Mouse (Mus musculus) hindbrain, embryonic 10.5 days (tissue): ENCODE measurements around the gene Srsf3. TPM values are rescaled to one million over a fixed set of nuclear protein-coding genes. Genes with fewer than 3 reads are reported as not detected.

Experiments used
- DNase-seq: peaks from one replicate; pipeline ENCODE4 v3.0.0-alpha.2; 2017; ENCODE audit warnings: low spot score
- H3K27ac ChIP-seq: fragments of 300-500 bp; sonication (generic); 2 replicates; pipeline ENCODE4 v1.5.1; 2016; ENCODE audit warnings: mild to moderate bottlenecking, moderate library complexity
- H3K27me3 ChIP-seq: fragments of 300-500 bp; sonication (generic); 2 replicates; pipeline ENCODE4 v1.6.1; 2016; ENCODE audit warnings: mild to moderate bottlenecking; ENCODE audit not compliant: poor library complexity, insufficient read depth, severe bottlenecking
- H3K36me3 ChIP-seq: fragments of 300-500 bp; sonication (generic); 2 replicates; pipeline ENCODE4 v1.6.1; 2016; ENCODE audit warnings: mild to moderate bottlenecking, moderate library complexity
- H3K4me1 ChIP-seq: fragments of 300-500 bp; sonication (generic); replicated peaks from 2 replicates; pipeline ENCODE4 v1.6.1; 2016; ENCODE audit warnings: mild to moderate bottlenecking
- H3K4me3 ChIP-seq: fragments of 300-500 bp; sonication (generic); 2 replicates; pipeline ENCODE4 v1.5.1; 2016; ENCODE audit warnings: mild to moderate bottlenecking, moderate library complexity
- H3K9me3 ChIP-seq: fragments of 300-500 bp; sonication (generic); 2 replicates; pipeline ENCODE4 v1.6.1; 2016; ENCODE audit warnings: mild to moderate bottlenecking, moderate library complexity
- WGBS: fragments of 180-500 bp; shearing (Covaris S2); methylation state at CpG from one replicate; pipeline ENCODE4 v1.1.7; 2016; 5-methylcytosine and 5-hydroxymethylcytosine counted together
- polyA plus RNA-seq: library from polyadenylated mRNA; unstranded; fragments of >200 nt; fragmentation: Nextera tagmentation; extraction: Ambion mirVana; gene quantifications from 2 replicates; pipeline ENCODE4 v1.2.1, GENCODE M21; 2016

Srsf3 gene
- polyA plus RNA-seq, 1 experiment from 2014 or later = 723 TPM

DNA sequence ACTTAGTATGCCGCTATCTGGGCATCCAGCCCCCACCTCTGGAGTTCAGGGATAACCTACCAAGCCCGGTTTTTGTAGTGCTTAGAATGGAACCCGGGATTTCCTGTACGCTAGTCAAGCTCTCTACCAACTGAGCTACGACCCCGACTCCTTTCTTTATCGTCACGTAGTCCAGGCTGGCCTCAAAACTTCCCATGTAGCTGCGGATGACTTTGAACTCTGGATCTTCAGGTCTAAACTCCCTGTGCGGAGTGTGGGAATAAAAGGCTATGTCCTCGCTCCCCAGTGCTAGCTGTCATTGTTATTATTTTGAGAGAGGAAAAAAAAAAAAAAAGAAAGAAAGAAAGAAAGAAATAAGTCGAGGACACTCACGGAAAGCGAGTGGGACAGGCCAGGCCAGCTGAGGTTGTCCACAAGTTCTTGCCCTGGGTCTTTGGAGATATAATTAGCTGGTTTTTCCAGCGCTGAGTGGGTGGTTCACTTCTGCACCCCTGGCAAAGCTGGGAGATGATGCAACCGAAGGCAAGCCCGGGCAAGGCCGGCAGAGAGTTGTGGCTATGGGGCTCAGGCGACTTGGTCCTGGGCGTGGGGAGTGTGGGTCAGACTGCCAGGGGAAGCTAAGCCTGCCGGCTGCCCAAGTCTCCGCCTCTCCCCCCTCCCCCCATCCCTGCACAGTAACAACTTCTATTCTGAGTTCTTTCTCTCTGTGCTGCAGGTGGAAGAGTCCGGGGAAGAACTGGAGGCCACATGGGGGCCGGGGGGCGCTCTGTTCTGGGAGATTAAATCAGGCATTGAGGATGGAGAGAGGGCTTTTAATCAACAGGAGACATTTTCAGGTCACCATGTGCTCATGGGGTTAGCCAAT lies 46.3 kb downstream of the Srsf3 start:
- Histone ChIP-seq H3K27ac (peak overlapping the region; percentile 67), H3K4me3 (peak overlapping the region; percentile 40), H3K4me1 (peaks cover 37% of the 10 kb centered on the region), H3K36me3 (no peaks in the 10 kb centered on the region), H3K9me3 (peaks cover 5% of the 10 kb centered on the region; the same call in 1 of the 2 replicates), H3K27me3 (peaks cover 58% of the 10 kb centered on the region)
- 7% methylated on average over 25 of the region's 25 CpGs for WGBS
- DNase-seq = peak; percentile 40

DNA sequence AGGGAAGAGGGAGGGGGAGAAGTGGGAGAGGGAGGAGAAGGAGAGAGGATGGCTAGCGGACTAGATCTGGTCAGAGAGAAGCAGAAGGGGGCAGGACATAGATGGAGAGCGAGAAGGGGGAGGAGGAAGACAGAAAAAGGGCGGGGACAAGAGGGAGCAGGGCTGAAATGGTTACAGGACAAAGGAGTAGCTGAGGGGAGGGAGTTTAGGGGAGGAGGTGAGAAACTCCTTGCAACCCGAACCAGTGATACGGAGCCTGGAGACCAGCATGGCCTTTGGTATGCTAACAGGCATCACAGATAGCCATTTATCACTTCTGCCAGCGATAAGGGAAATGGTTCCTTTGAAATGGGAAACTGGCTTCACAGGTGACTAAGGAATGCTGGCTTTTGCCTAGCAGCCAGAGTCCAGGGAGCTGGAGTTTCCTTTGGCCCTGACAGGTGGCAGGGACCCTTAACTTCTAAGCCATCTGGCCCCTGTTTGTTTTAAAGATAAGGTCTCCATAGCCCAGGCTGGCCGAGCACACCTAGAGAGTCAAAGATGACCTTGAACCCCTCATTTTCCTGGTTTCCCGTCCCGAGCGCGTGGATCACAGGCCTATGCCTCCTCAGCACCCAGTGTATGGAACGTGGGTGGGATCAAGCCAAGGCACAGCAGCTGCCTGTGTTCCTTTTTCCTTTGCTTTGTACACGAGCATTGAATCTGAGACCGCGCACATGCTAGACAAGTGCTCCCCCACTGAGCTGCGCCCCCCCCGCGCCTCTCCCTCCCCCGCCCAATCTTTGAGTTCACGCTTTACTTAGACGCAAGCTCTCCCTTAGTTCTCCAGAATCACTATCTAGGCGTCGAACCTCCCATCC lies 48.6 kb downstream of the Srsf3 start:
- DNase-seq = peak; percentile 38
- peaks cover 61% of the 10 kb centered on the region for H3K27me3 ChIP-seq
- peak overlapping the region; percentile 27 for H3K4me3 ChIP-seq
- H3K36me3 ChIP-seq = no peaks in the 10 kb centered on the region
- WGBS = 3% methylated on average over 23 of the region's 23 CpGs
- H3K27ac ChIP-seq = peak overlapping the region; percentile 45; the same call in 1 of the 2 replicates
- H3K4me1 ChIP-seq = peaks cover 37% of the 10 kb centered on the region
- peaks cover 10% of the 10 kb centered on the region; the same call in 1 of the 2 replicates for H3K9me3 ChIP-seq

DNA sequence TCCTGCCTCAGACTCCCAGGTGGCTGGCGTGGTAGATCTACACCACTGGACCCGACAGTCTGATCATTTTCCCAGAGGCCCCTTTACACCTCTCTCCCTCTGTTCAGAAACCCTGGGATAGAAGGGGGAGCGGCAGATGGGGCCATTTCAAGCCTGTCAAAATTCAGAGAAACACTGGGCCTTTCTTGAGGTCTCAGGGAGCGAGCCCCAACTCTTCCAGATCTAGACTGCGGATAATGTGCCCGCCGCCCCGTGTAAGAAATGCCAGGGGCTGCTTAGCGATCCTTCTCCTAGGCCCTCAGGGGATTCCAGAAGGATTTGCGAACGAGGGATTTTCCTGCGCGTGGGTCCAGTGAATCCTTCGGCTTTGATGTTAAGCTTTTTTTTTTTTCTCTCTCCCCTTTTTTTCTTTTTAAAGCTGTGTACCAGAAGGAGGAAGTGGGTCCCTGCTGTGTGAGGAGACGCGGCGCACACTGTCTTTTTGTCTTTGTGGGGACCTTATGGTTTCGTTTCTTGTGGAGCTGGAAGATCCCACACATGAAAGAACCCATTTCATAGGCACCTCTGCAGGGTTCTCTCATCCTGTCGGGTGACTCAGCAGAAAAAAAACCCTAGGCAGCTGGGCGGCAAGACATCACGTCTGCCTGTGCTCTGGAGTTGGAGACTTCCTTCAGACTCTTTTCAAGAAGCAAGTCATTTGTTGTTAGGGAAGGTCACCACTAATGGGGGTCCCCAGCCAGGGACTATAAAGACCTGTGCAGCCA lies 49.4 kb downstream of the Srsf3 start:
- Histone ChIP-seq H3K36me3 (no peaks in the 10 kb centered on the region), H3K27me3 (peaks cover 61% of the 10 kb centered on the region), H3K9me3 (peaks cover 10% of the 10 kb centered on the region; the same call in 1 of the 2 replicates), H3K4me3 (peak overlapping the region; percentile 27), H3K4me1 (peaks cover 37% of the 10 kb centered on the region), H3K27ac (peak overlapping the region; percentile 45; the same call in 1 of the 2 replicates)
- DNase-seq = no peak
- 2% methylated on average over 21 of the region's 21 CpGs for WGBS

DNA sequence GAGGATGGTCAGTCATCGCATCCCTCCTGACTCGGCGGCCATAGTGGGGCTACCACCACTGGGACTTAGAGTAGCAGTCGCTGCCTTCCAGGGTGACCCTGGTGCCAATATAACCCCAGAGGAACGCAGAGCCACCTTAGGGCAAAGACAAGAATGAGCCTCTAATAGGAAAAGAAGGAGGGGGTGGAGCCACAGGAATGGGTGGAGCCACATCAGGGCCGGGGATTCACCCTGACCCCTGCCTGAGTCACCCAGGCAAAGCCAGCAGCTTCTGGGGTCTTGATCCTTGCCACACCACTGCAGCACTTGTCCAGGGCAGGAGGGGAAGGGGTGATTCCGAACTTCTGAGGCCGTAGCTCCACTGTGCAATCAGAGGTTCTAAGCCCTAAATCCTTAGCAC lies 51.2 kb downstream of the Srsf3 start:
- Histone ChIP-seq H3K9me3 (peaks cover 10% of the 10 kb centered on the region; the same call in 1 of the 2 replicates), H3K36me3 (no peaks in the 10 kb centered on the region), H3K4me3 (no peak overlapping the region), H3K4me1 (peaks cover 28% of the 10 kb centered on the region), H3K27me3 (peaks cover 49% of the 10 kb centered on the region), H3K27ac (no peak overlapping the region)
- no peak for DNase-seq
- 92% methylated on average over 8 of the region's 8 CpGs for WGBS

DNA sequence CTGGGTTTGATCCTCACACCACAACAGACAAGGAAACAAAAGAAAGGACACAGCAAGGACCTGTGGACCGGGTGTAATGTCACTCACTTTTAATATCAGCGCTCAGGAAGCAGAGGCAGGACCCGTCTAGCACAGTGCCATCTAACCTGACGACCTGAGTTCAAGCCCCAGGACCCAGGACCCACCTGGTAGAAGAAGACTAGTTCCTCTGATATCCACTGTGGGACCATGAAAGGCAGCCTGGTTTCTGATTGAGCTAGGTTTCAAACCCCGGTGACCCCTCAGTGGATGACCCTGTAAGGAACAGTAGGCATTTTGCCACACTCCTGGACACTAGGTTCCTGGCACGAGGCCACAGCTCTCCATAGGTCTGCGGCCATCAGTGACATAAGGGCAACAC lies 52.2 kb downstream of the Srsf3 start:
- Histone ChIP-seq H3K9me3 (peaks cover 10% of the 10 kb centered on the region; the same call in 1 of the 2 replicates), H3K4me1 (peaks cover 20% of the 10 kb centered on the region), H3K27ac (no peak overlapping the region), H3K4me3 (no peak overlapping the region), H3K36me3 (no peaks in the 10 kb centered on the region), H3K27me3 (peaks cover 38% of the 10 kb centered on the region)
- no peak for DNase-seq
- 91% methylated on average over 7 of the region's 7 CpGs for WGBS

DNA sequence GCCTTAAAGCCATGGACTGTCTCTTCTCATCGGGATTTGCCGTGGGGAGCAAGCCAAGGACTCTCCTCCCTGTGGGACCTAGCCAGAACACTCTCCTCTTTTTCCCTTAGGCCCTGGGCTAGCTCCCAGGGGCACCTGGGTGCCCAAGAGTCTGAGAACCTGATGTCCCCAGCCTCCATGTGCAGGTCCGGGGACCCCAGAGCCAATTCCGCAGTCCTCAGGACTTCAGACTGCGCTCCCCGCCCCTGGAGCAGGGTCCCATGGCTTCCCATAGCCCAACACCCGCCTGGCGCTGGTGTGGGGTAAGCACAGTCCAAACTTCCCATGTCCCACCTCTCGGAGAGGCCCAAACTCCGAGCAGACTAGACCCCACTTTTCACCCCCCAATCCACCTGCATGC lies 52.8 kb downstream of the Srsf3 start:
- Histone ChIP-seq H3K27ac (no peak overlapping the region), H3K36me3 (no peaks in the 10 kb centered on the region), H3K4me3 (no peak overlapping the region), H3K27me3 (peaks cover 33% of the 10 kb centered on the region), H3K9me3 (peaks cover 10% of the 10 kb centered on the region; the same call in 1 of the 2 replicates), H3K4me1 (peaks cover 20% of the 10 kb centered on the region)
- no peak for DNase-seq
- WGBS = 79% methylated on average over 10 of the region's 10 CpGs

DNA sequence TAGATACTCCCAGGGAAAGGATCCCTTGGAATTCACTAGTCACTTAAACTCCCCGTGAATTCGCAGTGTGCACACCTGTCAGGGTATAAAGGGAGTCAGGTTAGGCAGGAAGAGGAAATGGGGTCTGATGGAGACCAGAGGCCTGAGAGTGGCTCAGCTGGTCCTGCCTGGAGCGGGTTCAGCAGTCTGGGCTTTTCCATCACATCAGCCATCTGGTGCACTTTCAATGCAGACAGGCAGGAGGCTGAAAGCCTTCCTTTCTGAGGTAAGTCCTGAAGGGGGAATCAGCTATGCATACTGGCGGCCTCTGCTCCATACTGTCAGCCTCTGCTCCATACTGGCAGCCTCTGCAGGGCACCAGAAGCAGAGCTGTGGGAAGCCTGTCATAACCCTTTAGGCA lies 54.5 kb downstream of the Srsf3 start:
- Histone ChIP-seq H3K4me1 (peaks cover 8% of the 10 kb centered on the region), H3K27me3 (peaks cover 30% of the 10 kb centered on the region), H3K9me3 (peaks cover 10% of the 10 kb centered on the region; the same call in 1 of the 2 replicates), H3K27ac (no peak overlapping the region), H3K4me3 (no peak overlapping the region), H3K36me3 (no peaks in the 10 kb centered on the region)
- no peak for DNase-seq
- 69% methylated on average over 4 of the region's 4 CpGs for WGBS

DNA sequence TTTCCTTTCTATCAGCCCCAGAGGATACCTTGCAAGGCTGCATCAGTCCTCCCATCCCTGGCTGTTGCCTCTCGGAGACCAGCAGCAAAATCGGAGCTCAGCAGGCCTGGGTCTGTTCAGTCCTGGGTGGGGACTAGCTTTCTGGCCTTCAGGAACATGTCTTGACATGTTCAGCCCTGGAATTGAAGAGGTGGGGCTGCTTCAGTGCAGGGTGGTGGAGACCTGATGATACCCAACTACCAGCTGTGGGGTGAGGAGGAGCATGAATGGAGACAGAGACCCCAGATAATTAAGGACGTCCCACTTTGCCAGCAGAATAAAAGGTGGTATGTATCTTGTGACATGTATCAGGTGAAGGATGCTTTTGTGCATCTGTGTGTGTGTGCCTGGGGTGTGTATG lies 58.3 kb downstream of the Srsf3 start, which contains the start of gene Cdkn1a:
Gene Cdkn1a, plus strand, starts transcription at position 201 of the 400 bp plus-strand sequence.
- Histone ChIP-seq H3K4me3 (no peak within 1 kb of the TSS), H3K27ac (no peak within 1 kb of the TSS), H3K4me1 (peaks cover 32% of the 10 kb centered on the region), H3K9me3 (no peaks in the 10 kb centered on the region), H3K36me3 (no peaks in the 10 kb centered on the region), H3K27me3 (peaks cover 48% of the 10 kb centered on the region)
- 76% methylated on average over 3 of the region's 3 CpGs for WGBS
- DNase-seq = no peak

DNA sequence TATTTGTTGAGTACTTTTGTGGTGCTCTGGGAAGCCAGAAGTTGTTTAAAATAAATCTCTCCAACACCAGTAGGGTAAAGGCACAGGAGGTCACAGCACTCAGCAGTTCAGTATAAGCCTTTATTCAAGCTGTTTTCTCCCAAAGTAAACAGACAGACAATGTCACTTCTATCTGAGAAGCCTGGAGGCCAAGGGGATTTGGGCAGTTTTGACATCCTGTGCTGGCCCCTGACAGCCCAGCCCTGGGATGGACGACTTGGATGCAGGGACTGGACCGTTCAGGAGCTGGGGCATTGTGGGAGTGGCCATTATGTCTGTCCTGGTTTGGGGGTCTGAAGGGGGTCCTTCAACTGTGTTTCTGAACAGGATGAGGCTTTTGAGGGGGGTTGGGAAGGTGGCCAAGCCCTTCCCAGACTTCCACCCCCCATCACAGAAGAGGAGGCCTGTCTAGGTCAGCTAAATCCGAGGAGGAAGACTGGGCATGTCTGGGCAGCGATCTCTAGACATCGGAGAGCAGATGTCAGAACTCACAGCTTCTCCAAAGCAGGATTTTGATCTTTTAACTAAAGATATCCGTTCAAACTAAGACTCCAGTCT lies 59.0 kb downstream of the Srsf3 start:
- H3K27me3 ChIP-seq = peaks cover 54% of the 10 kb centered on the region
- H3K36me3 ChIP-seq = no peaks in the 10 kb centered on the region
- H3K27ac ChIP-seq = no peak overlapping the region
- H3K4me3 ChIP-seq = no peak overlapping the region
- peaks cover 34% of the 10 kb centered on the region for H3K4me1 ChIP-seq
- WGBS = 58% methylated on average over 6 of the region's 6 CpGs
- H3K9me3 ChIP-seq = no peaks in the 10 kb centered on the region
- no peak for DNase-seq

DNA sequence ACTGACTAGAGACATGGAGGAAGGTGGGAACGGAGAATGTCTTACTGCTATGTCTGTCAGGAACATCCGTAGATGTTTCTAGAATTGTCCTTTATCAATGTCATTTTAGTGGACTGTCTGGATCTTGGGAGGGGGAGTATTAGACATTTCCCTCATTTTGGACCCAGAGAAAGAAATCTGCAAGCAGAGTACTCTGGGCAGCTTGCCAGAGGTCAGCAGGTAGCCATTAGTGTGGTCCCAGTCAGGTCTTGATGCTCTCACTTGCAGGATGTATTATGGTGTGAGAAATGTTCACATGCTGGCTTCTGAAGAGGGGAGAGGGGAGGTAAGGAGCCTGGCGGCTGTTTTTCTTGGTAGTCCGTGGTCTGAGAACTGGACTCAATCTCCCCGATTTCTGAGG lies 60.1 kb downstream of the Srsf3 start:
- WGBS = 67% methylated on average over 5 of the region's 5 CpGs
- no peak for DNase-seq
- no peak overlapping the region for H3K27ac ChIP-seq
- peaks cover 34% of the 10 kb centered on the region for H3K4me1 ChIP-seq
- no peaks in the 10 kb centered on the region for H3K9me3 ChIP-seq
- no peaks in the 10 kb centered on the region for H3K36me3 ChIP-seq
- peaks cover 58% of the 10 kb centered on the region for H3K27me3 ChIP-seq
- H3K4me3 ChIP-seq = no peak overlapping the region
